Mouse (Mus musculus) forebrain, embryonic 16.5 days (tissue): ENCODE measurements at regions not wholly inside any gene's neighbourhood (a gene's known extent, or its start where the extent isn't known, plus 50 kb on each side); places are given as distances from the start of the nearest gene placed in this dataset.

Experiments
- ATAC-seq: fragments of 200-750 bp; cut with Nextera tagmentation; 2 replicates; pipeline ENCODE4 v1.8.0; 2017; ENCODE audit warnings: mild to moderate bottlenecking, moderate library complexity
- H3K27ac ChIP-seq: fragments of 300-500 bp; sonication (generic); 2 replicates; pipeline ENCODE4 v1.5.1; 2014; ENCODE audit warnings: low read length, control low read depth
- H3K27me3 ChIP-seq: fragments of 300-500 bp; sonication (generic); replicated peaks from 2 replicates; pipeline ENCODE4 v1.6.1; 2014; ENCODE audit warnings: low read length; ENCODE audit not compliant: control insufficient read depth, insufficient read depth
- H3K36me3 ChIP-seq: fragments of 300-500 bp; sonication (generic); 2 replicates; pipeline ENCODE4 v1.6.1; 2014; ENCODE audit not compliant: control insufficient read depth, insufficient read depth
- H3K4me1 ChIP-seq: fragments of 300-500 bp; sonication (generic); replicated peaks from 2 replicates; pipeline ENCODE4 v1.6.1; 2014; ENCODE audit warnings: low read length; ENCODE audit not compliant: control insufficient read depth, insufficient read depth
- H3K4me2 ChIP-seq: fragments of 300-500 bp; sonication (generic); 2 replicates; pipeline ENCODE4 v1.6.1; 2014; ENCODE audit warnings: mild to moderate bottlenecking, low read length, control low read depth
- H3K4me3 ChIP-seq: fragments of 300-500 bp; sonication (generic); replicated peaks from 2 replicates; pipeline ENCODE4 v1.5.1; 2014; ENCODE audit warnings: mild to moderate bottlenecking, low read length, control low read depth
- H3K9ac ChIP-seq: fragments of 300-500 bp; sonication (generic); replicated peaks from 2 replicates; pipeline ENCODE4 v1.6.1; 2014; ENCODE audit warnings: low read depth, low read length, control low read depth
- H3K9me3 ChIP-seq: fragments of 300-500 bp; sonication (generic); 2 replicates; pipeline ENCODE4 v1.6.1; 2016; ENCODE audit warnings: low read length; ENCODE audit not compliant: control insufficient read depth
- WGBS: fragments of 180-500 bp; shearing (Covaris S2); extraction: QIAGEN DNeasy Blood & Tissue Kit; methylation state at CpG from one replicate; pipeline ENCODE4 v1.1.7; 2014; 5-methylcytosine and 5-hydroxymethylcytosine counted together

GRCm38 (mm10) chr19:15481605-15482004 lies 465.5 kb downstream of the Psat1 start:
- Histone ChIP-seq H3K9ac (no peak overlapping the region), H3K4me1 (no peaks in the 10 kb centered on the region), H3K27me3 (no peaks in the 10 kb centered on the region), H3K4me2 (no peak overlapping the region), H3K36me3 (no peaks in the 10 kb centered on the region), H3K4me3 (no peak overlapping the region), H3K27ac (no peak overlapping the region), H3K9me3 (no peaks in the 10 kb centered on the region)
- 12% methylated on average over 8 of the region's 8 CpGs for WGBS
- ATAC-seq = peak; percentile 78

DNA sequence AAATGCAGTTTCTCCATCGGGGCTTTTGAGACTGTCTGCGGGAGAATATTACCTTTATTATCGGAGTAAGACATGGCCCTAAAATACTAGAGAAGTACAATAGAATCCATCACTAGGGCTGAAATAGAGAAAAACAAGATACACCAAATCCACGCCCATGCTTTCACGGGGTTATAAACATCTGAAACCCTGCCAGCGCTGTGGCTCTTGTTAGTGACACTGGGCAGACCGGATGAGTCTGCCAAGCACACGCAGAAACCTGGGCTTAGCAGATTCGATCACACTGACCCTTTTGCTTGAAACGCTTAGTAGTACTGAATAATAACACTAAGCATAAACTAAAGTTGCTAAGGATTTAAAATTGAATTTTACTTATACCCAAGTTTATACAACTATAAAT lies 477.6 kb downstream of the Psat1 start:
- Histone ChIP-seq H3K9me3 (no peaks in the 10 kb centered on the region), H3K9ac (no peak overlapping the region), H3K36me3 (no peaks in the 10 kb centered on the region), H3K27me3 (no peaks in the 10 kb centered on the region), H3K4me1 (0 out of 2 replicates have a peak, but pooled peaks cover 4% of the 10 kb centered on the region), H3K4me2 (no peak overlapping the region), H3K4me3 (no peak overlapping the region), H3K27ac (no peak overlapping the region)
- WGBS = 52% methylated on average over 10 of the region's 10 CpGs
- ATAC-seq = no peak

- WGBS = 84% methylated on average over 8 of the region's 8 CpGs
Measured at GRCm38 (mm10) chr19:15466713-15467112, 480.4 kb downstream of the Psat1 start.

GRCm38 (mm10) chr19:15465063-15465760 lies 481.9 kb downstream of the Psat1 start:
- H3K9ac ChIP-seq = no peak overlapping the region
- 27% methylated on average over 9 of the region's 9 CpGs for WGBS
- no peaks in the 10 kb centered on the region for H3K9me3 ChIP-seq
- 0 out of 2 replicates have a peak, but pooled peaks cover 4% of the 10 kb centered on the region for H3K4me1 ChIP-seq
- H3K4me2 ChIP-seq = no peak overlapping the region
- no peak overlapping the region for H3K4me3 ChIP-seq
- no peak overlapping the region for H3K27ac ChIP-seq
- no peaks in the 10 kb centered on the region for H3K36me3 ChIP-seq
- ATAC-seq = no peak
- H3K27me3 ChIP-seq = no peaks in the 10 kb centered on the region

More at GRCm38 (mm10) chr19:15466713-15467112, 480.4 kb downstream of the Psat1 start:
- Histone ChIP-seq H3K4me3 (no peak overlapping the region), H3K27me3 (no peaks in the 10 kb centered on the region), H3K4me1 (0 out of 2 replicates have a peak, but pooled peaks cover 4% of the 10 kb centered on the region), H3K9me3 (no peaks in the 10 kb centered on the region), H3K27ac (no peak overlapping the region), H3K36me3 (no peaks in the 10 kb centered on the region), H3K4me2 (no peak overlapping the region), H3K9ac (no peak overlapping the region)
- ATAC-seq = 0 out of 2 replicates have a peak, but pooled peaks have one; percentile 47

DNA sequence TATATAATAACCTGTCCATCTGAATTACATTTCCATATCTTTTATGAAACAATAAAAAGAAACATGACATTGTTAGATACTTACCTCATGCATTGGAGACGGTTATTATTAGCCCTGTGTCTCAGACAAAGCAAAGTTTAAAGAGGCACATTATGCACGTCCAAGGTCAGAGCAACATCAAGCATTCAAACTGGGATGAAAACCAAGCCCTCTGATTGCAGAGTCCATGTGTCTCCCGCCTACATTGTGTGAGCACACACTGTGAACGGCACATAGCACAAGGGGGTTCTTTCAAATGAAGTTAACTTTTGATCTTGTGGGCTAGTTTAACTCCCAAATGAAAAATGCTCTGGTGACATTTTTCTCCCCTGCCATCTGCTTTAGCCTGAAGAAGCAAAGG lies 489.3 kb downstream of the Psat1 start:
- Histone ChIP-seq H3K27me3 (no peaks in the 10 kb centered on the region), H3K4me2 (no peak overlapping the region), H3K9me3 (no peaks in the 10 kb centered on the region), H3K27ac (no peak overlapping the region), H3K4me1 (no peaks in the 10 kb centered on the region), H3K36me3 (no peaks in the 10 kb centered on the region), H3K4me3 (no peak overlapping the region), H3K9ac (no peak overlapping the region)
- no peak for ATAC-seq
- WGBS = 36% methylated on average over 4 of the region's 4 CpGs

DNA sequence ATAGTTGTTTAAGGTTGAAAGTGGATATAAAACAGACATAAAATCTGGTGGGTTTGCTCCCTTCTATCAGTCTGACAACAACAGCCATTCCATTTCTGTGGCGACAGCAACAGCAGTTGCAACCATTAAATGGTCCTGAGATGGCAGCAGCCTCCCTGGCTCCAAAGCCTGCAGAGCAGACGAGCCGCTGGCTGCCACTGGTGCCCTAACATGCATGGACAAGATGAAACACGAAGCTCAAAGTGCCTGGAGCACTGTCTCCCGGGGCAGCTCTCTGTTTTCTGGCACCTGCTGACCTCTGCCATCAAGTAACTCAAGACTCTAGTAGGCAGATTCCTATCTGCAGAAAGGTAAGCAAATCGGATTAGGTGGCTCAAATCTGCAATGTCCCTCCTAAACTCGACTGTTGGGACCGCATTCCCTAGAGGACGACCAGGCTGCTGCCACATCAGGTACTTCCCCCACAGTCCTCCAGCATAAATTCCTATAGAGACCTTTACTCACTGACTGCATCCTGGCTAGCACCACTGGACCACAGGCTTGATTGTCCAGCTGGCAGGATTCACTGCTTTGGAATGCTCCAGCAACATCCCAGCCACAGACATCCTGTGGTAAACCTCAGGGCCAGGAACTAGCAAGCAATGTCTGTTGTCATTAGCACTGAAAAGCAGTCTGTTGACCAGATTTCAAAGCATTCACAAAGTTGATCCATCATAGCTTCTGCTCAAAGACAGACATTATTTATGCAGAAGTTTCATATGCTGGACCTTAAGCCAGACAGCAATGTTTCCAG lies 490.0 kb downstream of the Psat1 start:
- no peak overlapping the region for H3K4me3 ChIP-seq
- H3K9me3 ChIP-seq = no peaks in the 10 kb centered on the region
- WGBS = 57% methylated on average over 9 of the region's 9 CpGs
- H3K4me2 ChIP-seq = no peak overlapping the region
- H3K27me3 ChIP-seq = no peaks in the 10 kb centered on the region
- H3K27ac ChIP-seq = no peak overlapping the region
- no peak overlapping the region for H3K9ac ChIP-seq
- no peaks in the 10 kb centered on the region for H3K4me1 ChIP-seq
- ATAC-seq = no peak
- H3K36me3 ChIP-seq = no peaks in the 10 kb centered on the region

DNA sequence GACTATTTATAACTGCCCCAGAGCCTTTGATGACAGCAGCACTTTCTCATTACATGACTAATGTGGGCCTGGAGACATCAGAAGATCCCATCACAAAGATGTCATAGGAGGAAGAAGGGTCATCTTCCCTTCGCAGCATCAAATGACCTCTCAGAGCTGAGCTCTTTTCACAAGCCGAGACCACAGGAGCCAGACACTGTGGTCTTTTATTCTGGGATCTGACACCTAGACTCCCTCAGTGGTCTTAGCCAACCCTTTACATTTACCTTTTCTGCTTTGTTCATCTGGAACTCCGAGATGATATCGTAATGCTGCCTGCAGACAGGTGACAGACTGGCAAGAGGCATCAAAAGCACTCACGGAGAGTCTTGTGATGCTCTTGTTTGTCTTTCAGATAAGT lies 498.1 kb downstream of the Psat1 start:
- no peak overlapping the region for H3K9ac ChIP-seq
- no peak overlapping the region for H3K4me2 ChIP-seq
- no peaks in the 10 kb centered on the region for H3K4me1 ChIP-seq
- no peak overlapping the region for H3K27ac ChIP-seq
- no peaks in the 10 kb centered on the region for H3K36me3 ChIP-seq
- ATAC-seq = no peak
- H3K9me3 ChIP-seq = no peaks in the 10 kb centered on the region
- H3K4me3 ChIP-seq = no peak overlapping the region
- H3K27me3 ChIP-seq = no peaks in the 10 kb centered on the region
- 73% methylated on average over 5 of the region's 5 CpGs for WGBS

- Histone ChIP-seq H3K9ac (no peak overlapping the region), H3K27ac (no peak overlapping the region), H3K36me3 (no peaks in the 10 kb centered on the region), H3K4me1 (no peaks in the 10 kb centered on the region), H3K4me2 (no peak overlapping the region), H3K4me3 (no peak overlapping the region), H3K9me3 (no peaks in the 10 kb centered on the region), H3K27me3 (no peaks in the 10 kb centered on the region)
- ATAC-seq = no peak
- WGBS = 81% methylated on average over 5 of the region's 5 CpGs
Measured at GRCm38 (mm10) chr19:15431798-15432197, 515.3 kb downstream of the Psat1 start.

GRCm38 (mm10) chr19:15421311-15421710 lies 525.8 kb downstream of the Psat1 start:
- no peak for ATAC-seq
- 77% methylated on average over 3 of the region's 3 CpGs for WGBS

More at GRCm38 (mm10) chr19:15421311-15421710, 525.8 kb downstream of the Psat1 start:
- no peaks in the 10 kb centered on the region for H3K9me3 ChIP-seq
- no peak overlapping the region for H3K27ac ChIP-seq
- no peaks in the 10 kb centered on the region for H3K4me1 ChIP-seq
- no peaks in the 10 kb centered on the region for H3K36me3 ChIP-seq
- no peaks in the 10 kb centered on the region for H3K27me3 ChIP-seq
- H3K4me2 ChIP-seq = no peak overlapping the region
- H3K4me3 ChIP-seq = no peak overlapping the region
- H3K9ac ChIP-seq = no peak overlapping the region
